Mouse (Mus musculus): ENCODE data around the gene Efhd2. TPM values are rescaled to one million over a fixed set of nuclear protein-coding genes. Genes with fewer than 3 reads are reported as not detected.
A peak's percentile ranks its signal among the peaks of the same experiment; 100 is the strongest.

The Efhd2 gene
- polyA plus RNA-seq, 1 experiment from 2014 or later: 53.8 TPM

DNA sequence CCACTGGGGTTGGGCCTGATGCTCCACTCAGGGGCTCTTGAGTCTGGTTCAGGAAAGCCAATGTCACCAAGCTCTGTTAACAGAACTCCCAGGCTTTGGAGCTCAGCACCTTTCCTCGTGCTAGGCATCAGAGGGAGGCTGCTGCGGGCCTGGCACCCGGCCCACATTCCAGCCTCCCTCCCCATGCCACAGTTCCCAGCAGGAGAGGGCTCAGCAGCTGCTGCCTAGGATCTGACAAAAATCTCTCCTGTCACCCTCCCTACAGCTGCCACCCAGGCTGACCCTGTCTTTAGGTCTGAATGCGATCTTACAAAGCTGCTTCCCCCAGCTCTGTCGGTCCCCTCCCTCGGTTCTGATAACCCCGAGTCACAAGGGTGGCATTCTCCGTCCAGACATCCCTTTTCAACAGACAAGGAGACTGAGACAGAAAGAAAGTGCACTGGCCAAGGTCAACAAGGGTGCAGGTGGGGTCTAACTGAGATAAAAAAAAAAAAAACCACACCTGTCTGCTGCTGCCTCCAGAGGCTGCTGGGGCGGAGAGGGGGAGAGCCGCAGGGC lies 7.7 kb downstream of the Efhd2 start:
- Histone ChIP-seq H3K4me3 (replicated peaks; ENCODE audit: low read depth, low read length) (no peak overlapping the region), H3K36me3 (ENCODE audit: control insufficient read depth, insufficient read depth, low read length) (0 out of 2 replicates have a peak, but pooled peaks cover 4% of the 10 kb centered on the region), H3K9me3 (ENCODE audit: control insufficient read depth, low read length) (no peaks in the 10 kb centered on the region), H3K27ac (replicated peaks; ENCODE audit: low read depth, low read length) (peak overlapping the region; percentile 77), H3K4me1 (ENCODE audit: control insufficient read depth, insufficient read depth, low read length) (peaks cover 33% of the 10 kb centered on the region), H3K9ac (replicated peaks; ENCODE audit: low read length) (no peak overlapping the region), H3K27me3 (ENCODE audit: control insufficient read depth, insufficient read depth, low read length) (no peaks in the 10 kb centered on the region), H3K4me2 (ENCODE audit: low read length) (peak overlapping the region; percentile 20)
- peak; percentile 44 for ATAC-seq (ENCODE audit: low FRiP score, low TSS enrichment)
- peak; percentile 70 for DNase-seq
- 16% methylated on average over 10 of the region's 10 CpGs for WGBS

DNA sequence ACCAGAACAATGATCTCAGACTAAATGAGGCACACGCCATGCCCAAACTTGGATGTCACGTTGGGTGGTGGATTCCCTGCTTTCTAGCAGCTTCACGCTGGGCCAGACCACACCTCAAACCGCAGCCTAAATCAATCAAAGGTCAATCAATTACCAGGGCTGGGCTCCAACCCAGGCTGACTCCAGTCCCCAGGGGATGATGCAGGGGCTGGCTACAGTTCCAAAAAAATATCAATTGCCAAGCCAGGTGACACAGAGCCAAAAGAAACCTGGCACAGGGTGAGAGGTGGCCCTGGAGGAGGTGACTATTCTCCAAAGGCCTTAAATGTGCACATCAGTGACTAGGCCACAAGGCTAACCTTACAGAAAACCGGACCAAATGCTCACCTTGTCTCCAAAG lies 9.1 kb downstream of the Efhd2 start:
- Histone ChIP-seq H3K36me3 (ENCODE audit: control insufficient read depth, insufficient read depth, low read length) (peaks cover 10% of the 10 kb centered on the region), H3K4me3 (replicated peaks; ENCODE audit: low read depth, low read length) (no peak overlapping the region), H3K4me1 (ENCODE audit: control insufficient read depth, insufficient read depth, low read length) (peaks cover 19% of the 10 kb centered on the region), H3K9me3 (ENCODE audit: control insufficient read depth, low read length) (no peaks in the 10 kb centered on the region), H3K9ac (replicated peaks; ENCODE audit: low read length) (no peak overlapping the region), H3K27ac (replicated peaks; ENCODE audit: low read depth, low read length) (no peak overlapping the region), H3K4me2 (ENCODE audit: low read length) (no peak overlapping the region), H3K27me3 (ENCODE audit: control insufficient read depth, insufficient read depth, low read length) (no peaks in the 10 kb centered on the region)
- DNase-seq: no peak
- WGBS: 94% methylated on average over 5 of the region's 5 CpGs
- no peak for ATAC-seq (ENCODE audit: low FRiP score, low TSS enrichment)

GRCm38 (mm10) chr4:141865006-141865405 lies 9.7 kb downstream of the Efhd2 start:
- Histone ChIP-seq H3K36me3 (ENCODE audit: control insufficient read depth, insufficient read depth, low read length) (peaks cover 16% of the 10 kb centered on the region), H3K9me3 (ENCODE audit: control insufficient read depth, low read length) (no peaks in the 10 kb centered on the region), H3K4me1 (ENCODE audit: control insufficient read depth, insufficient read depth, low read length) (peaks cover 16% of the 10 kb centered on the region), H3K27me3 (ENCODE audit: control insufficient read depth, insufficient read depth, low read length) (no peaks in the 10 kb centered on the region), H3K9ac (replicated peaks; ENCODE audit: low read length) (no peak overlapping the region), H3K27ac (replicated peaks; ENCODE audit: low read depth, low read length) (no peak overlapping the region), H3K4me3 (replicated peaks; ENCODE audit: low read depth, low read length) (no peak overlapping the region), H3K4me2 (ENCODE audit: low read length) (no peak overlapping the region)
- DNase-seq (no peak), ATAC-seq (ENCODE audit: low FRiP score, low TSS enrichment) (no peak)
- WGBS: 95% methylated on average over 5 of the region's 5 CpGs

- Histone ChIP-seq H3K9me3 (ENCODE audit: control insufficient read depth, low read length) (no peaks in the 10 kb centered on the region), H3K27me3 (ENCODE audit: control insufficient read depth, insufficient read depth, low read length) (no peaks in the 10 kb centered on the region), H3K9ac (replicated peaks; ENCODE audit: low read length) (no peak overlapping the region), H3K4me1 (ENCODE audit: control insufficient read depth, insufficient read depth, low read length) (peaks cover 12% of the 10 kb centered on the region), H3K4me3 (replicated peaks; ENCODE audit: low read depth, low read length) (no peak overlapping the region), H3K4me2 (ENCODE audit: low read length) (no peak overlapping the region), H3K36me3 (ENCODE audit: control insufficient read depth, insufficient read depth, low read length) (peaks cover 21% of the 10 kb centered on the region), H3K27ac (replicated peaks; ENCODE audit: low read depth, low read length) (no peak overlapping the region)
- DNase-seq: no peak
- 96% methylated on average over 8 of the region's 8 CpGs for WGBS
- no peak for ATAC-seq (ENCODE audit: low FRiP score, low TSS enrichment)
Observed at GRCm38 (mm10) chr4:141864506-141864905, 10.2 kb downstream of the Efhd2 start.

GRCm38 (mm10) chr4:141863726-141864280 lies 10.9 kb downstream of the Efhd2 start:
- DNase-seq (no peak), ATAC-seq (ENCODE audit: low FRiP score, low TSS enrichment) (no peak)
- Histone ChIP-seq H3K9me3 (ENCODE audit: control insufficient read depth, low read length) (no peaks in the 10 kb centered on the region), H3K4me1 (ENCODE audit: control insufficient read depth, insufficient read depth, low read length) (peaks cover 9% of the 10 kb centered on the region), H3K4me2 (ENCODE audit: low read length) (no peak overlapping the region), H3K9ac (replicated peaks; ENCODE audit: low read length) (no peak overlapping the region), H3K4me3 (replicated peaks; ENCODE audit: low read depth, low read length) (no peak overlapping the region), H3K27ac (replicated peaks; ENCODE audit: low read depth, low read length) (no peak overlapping the region), H3K27me3 (ENCODE audit: control insufficient read depth, insufficient read depth, low read length) (no peaks in the 10 kb centered on the region), H3K36me3 (ENCODE audit: control insufficient read depth, insufficient read depth, low read length) (peaks cover 27% of the 10 kb centered on the region)
- WGBS: 92% methylated on average over 7 of the region's 7 CpGs

GRCm38 (mm10) chr4:141862867-141863266 lies 11.9 kb downstream of the Efhd2 start:
- WGBS: 82% methylated on average over 5 of the region's 5 CpGs
- no peaks in the 10 kb centered on the region for H3K9me3 ChIP-seq (ENCODE audit: control insufficient read depth, low read length)

DNA sequence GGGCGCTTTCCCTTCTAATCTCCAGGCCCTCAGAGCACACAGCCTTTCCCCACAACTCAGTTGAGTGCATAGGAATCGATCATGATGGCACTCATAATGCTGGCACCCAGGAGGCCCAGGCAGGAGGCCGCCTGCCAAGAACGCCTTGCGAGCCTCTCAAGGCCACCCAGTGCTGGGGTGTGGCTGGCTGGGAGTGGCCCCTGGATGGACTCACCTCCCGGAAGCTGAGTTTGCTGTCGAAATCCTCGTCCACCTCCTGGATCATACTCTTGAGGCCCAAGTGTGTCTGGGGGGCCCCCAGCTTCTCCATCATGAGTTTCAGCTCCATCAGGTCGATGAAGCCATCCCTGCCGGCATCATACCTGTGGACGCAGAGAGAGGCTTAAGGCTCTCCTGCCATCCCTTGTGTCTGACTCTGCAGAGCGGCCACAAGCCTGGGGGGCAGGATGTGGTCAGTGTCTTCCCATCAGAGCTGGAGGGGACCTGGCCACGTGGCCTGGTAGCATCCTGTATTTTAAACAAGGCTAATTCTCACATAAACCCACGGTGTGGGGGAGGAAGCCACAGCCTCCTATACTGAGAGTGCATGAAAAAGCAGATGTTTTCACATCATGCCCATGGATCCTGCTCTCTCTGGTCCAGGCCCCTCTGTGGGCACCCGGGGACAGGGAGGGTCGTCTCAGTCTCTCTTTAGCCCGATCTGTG lies 13.0 kb downstream of the Efhd2 start:
- DNase-seq (no peak), ATAC-seq (ENCODE audit: low FRiP score, low TSS enrichment) (no peak)
- 92% methylated on average over 17 of the region's 17 CpGs for WGBS
- Histone ChIP-seq H3K4me3 (replicated peaks; ENCODE audit: low read depth, low read length) (no peak overlapping the region), H3K36me3 (ENCODE audit: control insufficient read depth, insufficient read depth, low read length) (peaks cover 30% of the 10 kb centered on the region), H3K4me1 (ENCODE audit: control insufficient read depth, insufficient read depth, low read length) (no peaks in the 10 kb centered on the region; the same call in 1 of the 2 replicates), H3K9ac (replicated peaks; ENCODE audit: low read length) (no peak overlapping the region), H3K27ac (replicated peaks; ENCODE audit: low read depth, low read length) (no peak overlapping the region), H3K27me3 (ENCODE audit: control insufficient read depth, insufficient read depth, low read length) (no peaks in the 10 kb centered on the region), H3K9me3 (ENCODE audit: control insufficient read depth, low read length) (no peaks in the 10 kb centered on the region), H3K4me2 (ENCODE audit: low read length) (no peak overlapping the region)

More at GRCm38 (mm10) chr4:141862867-141863266, 11.9 kb downstream of the Efhd2 start:
- DNase-seq (no peak), ATAC-seq (ENCODE audit: low FRiP score, low TSS enrichment) (no peak)
- H3K9ac ChIP-seq (replicated peaks; ENCODE audit: low read length): no peak overlapping the region
- H3K27ac ChIP-seq (replicated peaks; ENCODE audit: low read depth, low read length): no peak overlapping the region
- H3K36me3 ChIP-seq (ENCODE audit: control insufficient read depth, insufficient read depth, low read length): peaks cover 30% of the 10 kb centered on the region
- H3K4me1 ChIP-seq (ENCODE audit: control insufficient read depth, insufficient read depth, low read length): peaks cover 8% of the 10 kb centered on the region
- no peak overlapping the region for H3K4me3 ChIP-seq (replicated peaks; ENCODE audit: low read depth, low read length)
- no peak overlapping the region for H3K4me2 ChIP-seq (ENCODE audit: low read length)
- no peaks in the 10 kb centered on the region for H3K27me3 ChIP-seq (ENCODE audit: control insufficient read depth, insufficient read depth, low read length)

DNA sequence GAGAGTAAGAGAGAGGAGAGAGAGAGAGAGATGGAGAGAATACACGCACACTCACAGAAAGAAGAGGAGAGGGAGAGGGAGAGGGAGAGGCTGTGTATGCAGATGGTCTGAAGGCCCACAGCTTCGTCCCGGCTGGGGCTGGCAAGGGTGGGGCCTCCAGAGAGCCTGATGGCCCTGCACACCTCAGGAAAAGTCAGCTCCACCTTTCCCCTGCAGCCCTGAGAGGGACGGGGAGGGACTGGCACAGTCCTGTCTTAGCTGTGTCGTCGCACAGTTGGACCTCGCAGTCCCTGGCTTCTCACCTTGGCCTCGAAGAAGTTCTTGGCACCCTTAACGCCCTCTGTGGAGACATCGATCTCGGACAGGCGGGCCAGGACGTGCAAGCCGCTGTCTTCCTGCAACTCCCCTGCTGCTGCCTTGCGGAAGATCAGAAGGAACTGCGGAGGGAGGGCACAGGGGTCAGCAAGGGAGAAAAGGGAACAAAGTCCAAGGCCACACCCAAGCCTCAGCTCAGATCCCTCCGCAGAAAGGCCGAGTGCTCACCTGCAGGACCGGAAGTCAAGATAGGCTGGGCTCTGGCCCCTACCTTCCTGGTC lies 14.4 kb downstream of the Efhd2 start:
- Histone ChIP-seq H3K27me3 (ENCODE audit: control insufficient read depth, insufficient read depth, low read length) (no peaks in the 10 kb centered on the region), H3K27ac (replicated peaks; ENCODE audit: low read depth, low read length) (no peak overlapping the region), H3K36me3 (ENCODE audit: control insufficient read depth, insufficient read depth, low read length) (peaks cover 30% of the 10 kb centered on the region), H3K9ac (replicated peaks; ENCODE audit: low read length) (no peak overlapping the region), H3K4me1 (ENCODE audit: control insufficient read depth, insufficient read depth, low read length) (no peaks in the 10 kb centered on the region), H3K4me3 (replicated peaks; ENCODE audit: low read depth, low read length) (no peak overlapping the region), H3K9me3 (ENCODE audit: control insufficient read depth, low read length) (no peaks in the 10 kb centered on the region), H3K4me2 (ENCODE audit: low read length) (no peak overlapping the region)
- WGBS: 70% methylated on average over 19 of the region's 19 CpGs
- DNase-seq (no peak), ATAC-seq (ENCODE audit: low FRiP score, low TSS enrichment) (no peak)

Data from midbrain, embryonic 14.5 days (tissue).